13 mouse cellular contexts compared by ENCODE assay signal in the genomic region with DNA sequence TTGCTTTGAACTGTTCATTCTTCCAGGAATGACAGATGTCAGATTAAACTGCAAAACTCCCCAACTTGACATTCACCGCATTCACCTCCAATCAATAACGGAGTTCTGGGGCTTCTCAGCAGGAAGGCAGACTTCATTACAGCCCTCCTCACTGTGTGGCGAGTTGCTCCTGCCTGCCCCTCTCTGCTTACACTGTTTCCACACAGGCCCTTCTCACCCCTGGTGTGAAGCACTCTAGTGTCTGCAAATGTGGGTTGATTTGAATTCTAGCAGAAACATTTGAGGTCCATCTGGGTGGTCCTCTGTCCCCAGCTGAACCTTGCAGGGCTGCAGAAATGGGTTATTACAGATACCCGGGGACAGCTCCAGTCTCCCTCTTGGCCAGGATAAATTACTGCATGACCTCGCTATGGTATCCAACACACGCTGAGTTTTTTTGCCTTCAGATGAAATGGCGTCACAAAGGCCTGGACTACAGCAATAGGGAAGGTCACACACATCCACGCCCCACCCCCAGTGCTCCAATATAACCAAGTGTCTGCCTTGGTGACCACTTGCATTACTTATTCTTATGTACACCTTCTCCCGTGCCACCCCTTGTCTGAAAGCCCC.
A peak's percentile ranks its signal among the peaks of the same experiment; 100 is the strongest.
DNase-seq lines count a peak whose midpoint lies in the region; ATAC-seq and TF ChIP-seq lines count a peak whose summit lies in the region.
"Had no signal": no experiment of that assay in that cellular context is flagged by ENCODE, and none has a peak within 500 bp of the region (broad histone marks: within the 10 kb centered on the region; RNA-seq: fewer than 3 reads in every experiment).

No protein-coding gene starts in this region.

- no peak overlapping the region for H3K4me3 ChIP-seq in limb, embryonic 11.5 days (ENCODE audit: low read depth, low read length)
- no peak overlapping the region for H3K4me3 ChIP-seq in limb, embryonic 10.5 days
- no peak overlapping the region for H3K4me3 ChIP-seq in forebrain, embryonic 13.5 days
- H3K4me3 ChIP-seq in limb, embryonic 14.5 days (replicated peaks; ENCODE audit: low read length): no peak overlapping the region
- H3K4me3 ChIP-seq: liver, embryonic 13.5 days had no signal

- H3K27me3 ChIP-seq in limb, embryonic 11.5 days (ENCODE audit: control insufficient read depth, insufficient read depth, low read length): no peaks in the 10 kb centered on the region
- H3K27me3 ChIP-seq in limb, embryonic 10.5 days (ENCODE audit: low read depth, poor library complexity, severe bottlenecking): no peaks in the 10 kb centered on the region
- H3K27me3 ChIP-seq in forebrain, embryonic 13.5 days: no peaks in the 10 kb centered on the region
- no peaks in the 10 kb centered on the region for H3K27me3 ChIP-seq in limb, embryonic 14.5 days (ENCODE audit: control insufficient read depth, insufficient read depth, low read length)
- H3K27me3 ChIP-seq: liver, embryonic 13.5 days had no signal

- H3K36me3 ChIP-seq in limb, embryonic 11.5 days (ENCODE audit: control insufficient read depth, insufficient read depth, low read length): no peaks in the 10 kb centered on the region
- H3K36me3 ChIP-seq in limb, embryonic 10.5 days: no peaks in the 10 kb centered on the region
- H3K36me3 ChIP-seq in forebrain, embryonic 13.5 days (ENCODE audit: poor library complexity, severe bottlenecking): no peaks in the 10 kb centered on the region
- H3K36me3 ChIP-seq in limb, embryonic 14.5 days (ENCODE audit: control insufficient read depth, insufficient read depth, low read length): no peaks in the 10 kb centered on the region
- H3K36me3 ChIP-seq: liver, embryonic 13.5 days had no signal

- H3K27ac ChIP-seq in limb, embryonic 11.5 days (replicated peaks; ENCODE audit: low read depth, low read length): no peak overlapping the region
- no peak overlapping the region for H3K27ac ChIP-seq in limb, embryonic 10.5 days
- H3K27ac ChIP-seq in forebrain, embryonic 13.5 days: no peak overlapping the region
- no peak overlapping the region for H3K27ac ChIP-seq in limb, embryonic 14.5 days (replicated peaks; ENCODE audit: low read depth, low read length)
- H3K27ac ChIP-seq: liver, embryonic 13.5 days had no signal

- ATAC-seq in limb, embryonic 11.5 days (ENCODE audit: insufficient number of reproducible peaks, low FRiP score, low TSS enrichment, low read depth): no peak
- ATAC-seq in forebrain, embryonic 13.5 days: peak; percentile 51; the same call in 1 of the 2 replicates
- ATAC-seq in limb, embryonic 14.5 days (ENCODE audit: low FRiP score, low read depth): peak; percentile 34; the same call in 1 of the 2 replicates
- ATAC-seq: intestine, embryonic 16.5 days; lung, postnatal 0 days had no signal

- peak; percentile 25 for DNase-seq in limb, embryonic 11.5 days (ENCODE audit: low spot score)
- no peak for DNase-seq in limb, embryonic 10.5 days (ENCODE audit: low spot score)
- no peak for DNase-seq in limb, embryonic 14.5 days (ENCODE audit: low spot score)
- peak; percentile 65 for DNase-seq in retina, postnatal 1 day
- DNase-seq in layer of hippocampus, postnatal 10 days (ENCODE audit: low spot score in 2 of 2): no peak
- DNase-seq in layer of hippocampus, postnatal 14 days (ENCODE audit: low spot score in 2 of 2): no peak
- DNase-seq: cerebellum, adult 11 months; heart, postnatal 14 days; kidney, postnatal 25 days; liver, embryonic 13.5 days had no signal

- H3K9ac ChIP-seq in limb, embryonic 11.5 days (ENCODE audit: low read length): no peak overlapping the region
- H3K9ac ChIP-seq in forebrain, embryonic 13.5 days: no peak overlapping the region
- H3K9ac ChIP-seq in limb, embryonic 14.5 days (ENCODE audit: low read depth, low read length, severe bottlenecking): no peak overlapping the region
- H3K9ac ChIP-seq: liver, embryonic 13.5 days had no signal

- peaks cover 4% of the 10 kb centered on the region; the same call in 1 of the 2 replicates for H3K4me1 ChIP-seq in limb, embryonic 11.5 days (ENCODE audit: control insufficient read depth, insufficient read depth, low read length)
- H3K4me1 ChIP-seq in limb, embryonic 10.5 days: peaks cover 14% of the 10 kb centered on the region
- H3K4me1 ChIP-seq in forebrain, embryonic 13.5 days: peaks cover 11% of the 10 kb centered on the region
- H3K4me1 ChIP-seq in limb, embryonic 14.5 days (ENCODE audit: control insufficient read depth, insufficient read depth, low read length): no peaks in the 10 kb centered on the region; the same call in none of the 2 replicates
- H3K4me1 ChIP-seq: liver, embryonic 13.5 days had no signal

- H3K4me2 ChIP-seq in limb, embryonic 11.5 days (ENCODE audit: low read depth, severe bottlenecking): no peak overlapping the region
- H3K4me2 ChIP-seq in forebrain, embryonic 13.5 days: no peak overlapping the region
- no peak overlapping the region for H3K4me2 ChIP-seq in limb, embryonic 14.5 days (replicated peaks; ENCODE audit: low read depth, low read length, severe bottlenecking)
- H3K4me2 ChIP-seq: liver, embryonic 13.5 days had no signal

- WGBS in limb, embryonic 11.5 days: 50% methylated on average over 9 of the region's 9 CpGs
- WGBS in limb, embryonic 10.5 days: 61% methylated on average over 9 of the region's 9 CpGs
- 34% methylated on average over 9 of the region's 9 CpGs for WGBS in forebrain, embryonic 13.5 days
- 47% methylated on average over 9 of the region's 9 CpGs for WGBS in limb, embryonic 14.5 days

- H3K9me3 ChIP-seq in limb, embryonic 11.5 days (ENCODE audit: control insufficient read depth, low read length): no peaks in the 10 kb centered on the region
- no peaks in the 10 kb centered on the region for H3K9me3 ChIP-seq in limb, embryonic 10.5 days (replicated peaks)
- H3K9me3 ChIP-seq in forebrain, embryonic 13.5 days (replicated peaks): no peaks in the 10 kb centered on the region
- no peaks in the 10 kb centered on the region for H3K9me3 ChIP-seq in limb, embryonic 14.5 days (ENCODE audit: control insufficient read depth, low read length)
- H3K9me3 ChIP-seq: liver, embryonic 13.5 days had no signal

- TF ChIP-seq POLR2A in limb, embryonic 14.5 days (IDR thresholded peaks at IDR 0.05; ENCODE audit: borderline replicate concordance, extremely low read depth, insufficient read depth, insufficient read length): no peak

Comparison
In these comparisons a context has a peak if more than half of its experiments do, and no peak if none do; other contexts are left out.
1. DNase-seq: peak in limb, embryonic 11.5 days (single experiment) and retina, postnatal 1 day (single experiment); none in limb, embryonic 10.5 days (single experiment), limb, embryonic 14.5 days (single experiment), layer of hippocampus, postnatal 10 days (0 of 2) and layer of hippocampus, postnatal 14 days (0 of 2).